Mouse (Mus musculus): ENCODE data around the gene Sp6.

Sp6 gene

GRCm38 (mm10) chr11:96982859-96983258 lies 30.3 kb upstream of the Sp6 start, which contains the start of gene Sp2:
TSS of gene Sp2 (minus strand) at chr11:96982959.
- no peak for DNase-seq

GRCm38 (mm10) chr11:96984903-96985302 lies 28.3 kb upstream of the Sp6 start:
- no peak for DNase-seq

GRCm38 (mm10) chr11:96986463-96986862 lies 26.7 kb upstream of the Sp6 start:
- no peak for DNase-seq

GRCm38 (mm10) chr11:96987873-96988655 lies 25.1 kb upstream of the Sp6 start:
- DNase-seq, result peak in 1 of 2 experiments; percentile 22

- no peak for DNase-seq
These were observed 21.7 kb upstream of the Sp6 start for GRCm38 (mm10) chr11:96991501-96991900.

- no peak for DNase-seq
These were observed 20.4 kb upstream of the Sp6 start for GRCm38 (mm10) chr11:96992722-96993311.

GRCm38 (mm10) chr11:96995031-96995430 lies 18.2 kb upstream of the Sp6 start:
- DNase-seq, result no peak

GRCm38 (mm10) chr11:96995836-96996772 lies 17.1 kb upstream of the Sp6 start:
- no peak for DNase-seq

GRCm38 (mm10) chr11:96996773-96997379 lies 16.3 kb upstream of the Sp6 start:
- DNase-seq, result no peak

GRCm38 (mm10) chr11:96997380-96997956 lies 15.7 kb upstream of the Sp6 start:
- DNase-seq, result peak; percentile 69 to 74

- no peak for DNase-seq
These were observed 10.0 kb upstream of the Sp6 start for GRCm38 (mm10) chr11:97003170-97003569.

GRCm38 (mm10) chr11:97007093-97007794 lies 6.0 kb upstream of the Sp6 start:
- DNase-seq, result no peak

GRCm38 (mm10) chr11:97009198-97009790 lies 3.9 kb upstream of the Sp6 start:
- DNase-seq, result no peak

GRCm38 (mm10) chr11:97017696-97018582 lies 4.7 kb downstream of the Sp6 start:
- no peak for DNase-seq

GRCm38 (mm10) chr11:97018583-97019344 lies 5.6 kb downstream of the Sp6 start:
- no peak for DNase-seq

- DNase-seq, result no peak
These were observed 6.1 kb downstream of the Sp6 start for GRCm38 (mm10) chr11:97019345-97019708.

- DNase-seq, result no peak
These were observed 8.0 kb downstream of the Sp6 start for GRCm38 (mm10) chr11:97021121-97021765.

- DNase-seq, result peak; percentile 77
These were observed 8.8 kb downstream of the Sp6 start for GRCm38 (mm10) chr11:97021873-97022484.

- DNase-seq, result no peak
These were observed 11.8 kb downstream of the Sp6 start for GRCm38 (mm10) chr11:97024977-97025376.

All from cerebellum, adult 18-20 months (tissue).